ENCODE assay signal across 21 mouse cellular contexts in the genomic region with DNA sequence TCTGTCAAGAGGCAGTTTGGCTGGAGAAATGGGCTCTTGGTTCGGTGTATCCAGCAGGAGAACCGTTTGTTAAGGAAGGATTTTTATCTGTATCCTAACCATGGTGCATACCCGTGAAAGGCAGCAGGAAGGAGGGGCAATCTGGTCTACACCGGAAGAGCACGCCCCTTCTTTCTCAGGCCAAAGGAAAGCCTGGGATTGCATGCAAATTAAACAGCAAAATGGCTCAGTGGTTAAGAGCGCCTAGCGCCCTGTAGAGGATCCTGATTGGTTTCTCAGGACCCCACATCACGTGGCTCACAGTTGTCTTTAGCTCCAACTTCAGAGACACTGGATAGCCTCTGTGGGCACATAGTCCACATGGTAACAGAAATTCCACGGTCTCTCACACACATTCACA. TPM values are rescaled to one million over a fixed set of nuclear protein-coding genes. Genes with fewer than 3 reads are reported as not detected.
DNase-seq lines count a peak whose midpoint lies in the region; TF ChIP-seq lines count a peak whose summit lies in the region.
"Had no signal": no experiment of that assay in that cellular context is flagged by ENCODE, and none has a peak within 500 bp of the region (broad histone marks: within the 10 kb centered on the region; RNA-seq: fewer than 3 reads in every experiment).

No protein-coding gene starts in this region.

- peak overlapping the region; percentile 50; the same call in 1 of the 2 replicates for H3K9ac ChIP-seq in ES-E14 (ENCODE audit: insufficient read depth, low read depth, low read length, poor library complexity, severe bottlenecking)
- H3K9ac ChIP-seq: embryonic facial prominence, embryonic 12.5 days; forebrain, embryonic 13.5 days; forebrain, embryonic 15.5 days; forebrain, postnatal 0 days had no signal

- peak overlapping the region; percentile 99 for H3K27ac ChIP-seq in testis, adult 2 months (ENCODE audit: control insufficient read depth, insufficient read depth, low read depth, low read length)
- H3K27ac ChIP-seq in ES-E14 (ENCODE audit: insufficient read depth, low read depth, low read length, poor library complexity, severe bottlenecking): no peak overlapping the region
- H3K27ac ChIP-seq: embryonic facial prominence, embryonic 12.5 days; forebrain, embryonic 13.5 days; forebrain, embryonic 15.5 days had no signal

- in situ Hi-C loops in ES-E14 (cut with MboI; ENCODE audit: low sequenced_read_pairs in 2 of 2, unreplicated experiment in 2 of 2): no loop called here

- H3K9me3 ChIP-seq in ES-E14 (ENCODE audit: control insufficient read depth, insufficient read depth, low read depth, low read length): no peaks in the 10 kb centered on the region
- H3K9me3 ChIP-seq: embryonic facial prominence, embryonic 12.5 days; forebrain, embryonic 13.5 days; forebrain, embryonic 15.5 days had no signal

- DNase-seq in testis, postnatal 10 days (ENCODE audit: low spot score): no peak
- no peak for DNase-seq in ES-E14 (ENCODE audit: low read depth, low spot score)
- peak; percentile 86 for DNase-seq in ZHBTc4 (ENCODE audit: low read depth, low spot score)
- DNase-seq in heart, postnatal 4 days: no peak
- no peak for DNase-seq in spleen, adult 18-20 months
- DNase-seq: adrenal gland, adult 8-10 months; adrenal gland, postnatal 14 days; adrenal gland, postnatal 36 days; B cell, adult 2 months; cerebellum, adult 11 months; cerebellum, adult 8-10 months; cerebellum, adult 9-11 months; embryo, embryonic 11 days; forebrain, postnatal 0 days had no signal

- H3K4me1 ChIP-seq in testis, adult 2 months (ENCODE audit: control insufficient read depth, insufficient read depth, low read length): peaks cover 8% of the 10 kb centered on the region
- peaks cover 3 to 4% of the 10 kb centered on the region in 2 experiments; a peak in 2 of 4 replicates for H3K4me1 ChIP-seq in ES-E14 (ENCODE audit: control insufficient read depth in 2 of 2, insufficient read depth in 2 of 2, low read length in 2 of 2, poor library complexity in 1 of 2)
- H3K4me1 ChIP-seq: embryonic facial prominence, embryonic 12.5 days; forebrain, embryonic 13.5 days; forebrain, embryonic 15.5 days had no signal

- no peaks in the 10 kb centered on the region for H3K27me3 ChIP-seq in testis, adult 2 months (ENCODE audit: control insufficient read depth, insufficient read depth, low read length)
- H3K27me3 ChIP-seq: CH12.LX; embryonic facial prominence, embryonic 12.5 days; forebrain, embryonic 13.5 days; forebrain, embryonic 15.5 days had no signal

- no peak for TF ChIP-seq CTCF in testis, adult 2 months (IDR thresholded peaks at IDR 0.05; ENCODE audit: control insufficient read depth, insufficient read depth, insufficient replicate concordance, low read depth, low read length)

- H3K36me3 ChIP-seq in testis, adult 2 months (ENCODE audit: control insufficient read depth, insufficient read depth, low read length): peaks cover 2% of the 10 kb centered on the region
- H3K36me3 ChIP-seq in ES-E14 (ENCODE audit: control insufficient read depth, insufficient read depth, low read length, poor library complexity, severe bottlenecking): peaks cover 5% of the 10 kb centered on the region; the same call in 1 of the 2 replicates

- peak overlapping the region; percentile 96 for H3K4me3 ChIP-seq in testis, adult 2 months (ENCODE audit: control insufficient read depth, low read depth, low read length)
- peak overlapping the region; percentile 32 to 52; a peak in 3 of 4 replicates for H3K4me3 ChIP-seq in ES-E14 (ENCODE audit: insufficient read depth in 1 of 2, low read depth in 1 of 2, low read length in 2 of 2, poor library complexity in 1 of 2, severe bottlenecking in 1 of 2)
- H3K4me3 ChIP-seq: embryonic facial prominence, embryonic 12.5 days; forebrain, embryonic 13.5 days; forebrain, embryonic 15.5 days had no signal

- no peak for TF ChIP-seq POLR2A in testis, adult 2 months (IDR thresholded peaks at IDR 0.05; ENCODE audit: control insufficient read depth, low read depth, low read length)

TF ChIP-seq in ES-E14, 5 proteins besides CTCF, POLR2A, EP300 and RAD21:
- TF ChIP-seq HCFC1 (IDR thresholded peaks at IDR 0.05; ENCODE audit: borderline replicate concordance, insufficient read depth, low read length) (no peak), MAFK (IDR thresholded peaks at IDR 0.05; ENCODE audit: insufficient read depth, low read depth, low read length) (no peak), ZNF384 (IDR thresholded peaks at IDR 0.05; ENCODE audit: low read depth, low read length) (no peak), ZC3H11A (IDR thresholded peaks at IDR 0.05; ENCODE audit: borderline replicate concordance, low read depth, low read length) (no peak), CHD2 (IDR thresholded peaks at IDR 0.05; ENCODE audit: low read depth, low read length) (no peak)

RNA-seq across cellular contexts. Expression of gene Ldhal6b, which starts 0.5 kb away (rescaled TPM):
- 766 and 866 TPM in 2 replicates for polyA plus RNA-seq in testis, adult 2 months (2012; rRNA removed)
- 2.1 and 2.5 TPM in 2 replicates for total RNA-seq in ES-E14 (2012; rRNA removed)
- 1 to 10 TPM; 1.0 to 1.3 TPM for total RNA-seq in heart, postnatal 4 days (2021)
- polyA plus RNA-seq: CD4-positive, CD25-positive, alpha-beta regulatory T cell, adult 4 months; forebrain, embryonic 11.5 days; forebrain, embryonic 13.5 days; forebrain, embryonic 15.5 days; forebrain, postnatal 0 days had no signal

RNA-seq across cellular contexts. Expression of gene Tmem242, which starts 21.0 kb away (rescaled TPM):
- polyA plus RNA-seq in testis, adult 2 months (2012; rRNA removed): 12.1 and 13.4 TPM in 2 replicates
- 42.5 and 61.6 TPM in 2 replicates for total RNA-seq in ES-E14 (2012; rRNA removed)
- total RNA-seq in heart, postnatal 4 days (2021): 100 to 1,000 TPM; 128 to 131 TPM
